Mouse (Mus musculus) stomach, adult 2 months (tissue): ENCODE measurements around the gene Il7r. TPM values are rescaled to one million over a fixed set of nuclear protein-coding genes. Genes with fewer than 3 reads are reported as not detected.

Experiments used
- polyA plus RNA-seq: library from polyadenylated mRNA; depleted of rRNA; stranded (reverse); fragments of >200 nt; gene quantifications from 2 replicates; pipeline ENCODE4 v1.2.3, GENCODE M21; 2012; rRNA removed

Il7r gene
- polyA plus RNA-seq: 0.02 TPM in 1 of 2 replicates, not detected in the other

GRCm38 (mm10) chr15:9530076-9530475 lies at the start of gene Il7r:
Gene Il7r, minus strand, starts transcription at chr15:9530176.

Other genes starting within 250 kb of the Il7r start
- 0.10 TPM in 1 of 2 replicates, not detected in the other for gene Ugt3a2, start 194.6 kb downstream of the Il7r start, polyA plus RNA-seq
- gene Capsl, start 94.1 kb downstream of the Il7r start, polyA plus RNA-seq: 0.12 and 0.38 TPM in 2 replicates
- not detected in 2 replicates for gene Spef2, start 218.7 kb upstream of the Il7r start, polyA plus RNA-seq